Mouse (Mus musculus): ENCODE measurements around the gene Cacng8. TPM values are rescaled to one million over a fixed set of nuclear protein-coding genes. Genes with fewer than 3 reads are reported as not detected.

Cacng8 gene
- polyA plus RNA-seq, 1 experiment from 2014 or later = 0.10 TPM

- WGBS (ENCODE audit: insufficient replicate concordance) = 3% methylated on average over 20 of the region's 20 CpGs
- H3K4me1 ChIP-seq (replicated peaks) = 0 out of 2 replicates have a peak, but pooled peaks cover 8% of the 10 kb centered on the region
- H3K4me2 ChIP-seq = peak overlapping the region; percentile 36
- ATAC-seq (ENCODE audit: low read depth) (no peak), DNase-seq (no peak)
- no peak overlapping the region for H3K4me3 ChIP-seq (replicated peaks)
- no peak overlapping the region for H3K9ac ChIP-seq
- H3K9me3 ChIP-seq (replicated peaks) = no peaks in the 10 kb centered on the region
- peaks cover 69% of the 10 kb centered on the region for H3K27me3 ChIP-seq
- H3K36me3 ChIP-seq = no peaks in the 10 kb centered on the region
- H3K27ac ChIP-seq = no peak overlapping the region
These were observed 21.6 kb downstream of the Cacng8 start for GRCm38 (mm10) chr7:3412036-3412435.

GRCm38 (mm10) chr7:3414888-3415287 is 24.4 kb downstream of the Cacng8 start:
- Histone ChIP-seq H3K4me3 (replicated peaks) (peak overlapping the region; percentile 54), H3K9me3 (replicated peaks) (no peaks in the 10 kb centered on the region), H3K36me3 (no peaks in the 10 kb centered on the region), H3K4me2 (peak overlapping the region; percentile 70), H3K9ac (no peak overlapping the region), H3K27me3 (peaks cover 94% of the 10 kb centered on the region), H3K27ac (no peak overlapping the region), H3K4me1 (replicated peaks) (0 out of 2 replicates have a peak, but pooled peaks cover 8% of the 10 kb centered on the region)
- ATAC-seq (ENCODE audit: low read depth) (no peak), DNase-seq (no peak)
- under 1% methylated on average over 47 of the region's 47 CpGs for WGBS (ENCODE audit: insufficient replicate concordance)

- Histone ChIP-seq H3K4me2 (peak overlapping the region; percentile 70), H3K27ac (no peak overlapping the region), H3K9me3 (replicated peaks) (no peaks in the 10 kb centered on the region), H3K4me1 (replicated peaks) (0 out of 2 replicates have a peak, but pooled peaks cover 8% of the 10 kb centered on the region), H3K4me3 (replicated peaks) (peak overlapping the region; percentile 54), H3K27me3 (peaks cover 95% of the 10 kb centered on the region), H3K36me3 (no peaks in the 10 kb centered on the region), H3K9ac (no peak overlapping the region)
- peak; percentile 25; the same call in 1 of the 2 replicates for ATAC-seq (ENCODE audit: low read depth)
- DNase-seq = no peak
- WGBS (ENCODE audit: insufficient replicate concordance) = 1% methylated on average over 49 of the region's 60 CpGs
These were observed 24.9 kb downstream of the Cacng8 start for GRCm38 (mm10) chr7:3415378-3415777.

GRCm38 (mm10) chr7:3419941-3420340 is 29.5 kb downstream of the Cacng8 start:
- Histone ChIP-seq H3K9ac (no peak overlapping the region), H3K27me3 (peaks cover 96% of the 10 kb centered on the region), H3K9me3 (replicated peaks) (no peaks in the 10 kb centered on the region), H3K4me3 (replicated peaks) (no peak overlapping the region), H3K36me3 (no peaks in the 10 kb centered on the region), H3K4me1 (replicated peaks) (no peaks in the 10 kb centered on the region), H3K27ac (no peak overlapping the region), H3K4me2 (no peak overlapping the region)
- 31% methylated on average over 6 of the region's 6 CpGs for WGBS (ENCODE audit: insufficient replicate concordance)
- DNase-seq (no peak), ATAC-seq (ENCODE audit: low read depth) (no peak)

- peaks cover 96% of the 10 kb centered on the region for H3K27me3 ChIP-seq
- ATAC-seq (ENCODE audit: low read depth) (no peak), DNase-seq (no peak)
- no peaks in the 10 kb centered on the region for H3K36me3 ChIP-seq
- 35% methylated on average over 5 of the region's 5 CpGs for WGBS (ENCODE audit: insufficient replicate concordance)
- H3K9ac ChIP-seq = no peak overlapping the region
- no peak overlapping the region for H3K27ac ChIP-seq
- no peaks in the 10 kb centered on the region for H3K4me1 ChIP-seq (replicated peaks)
- H3K4me2 ChIP-seq = no peak overlapping the region
- no peak overlapping the region for H3K4me3 ChIP-seq (replicated peaks)
- H3K9me3 ChIP-seq (replicated peaks) = no peaks in the 10 kb centered on the region
These were observed 30.0 kb downstream of the Cacng8 start for GRCm38 (mm10) chr7:3420466-3420865.

GRCm38 (mm10) chr7:3421297-3421696 is 30.8 kb downstream of the Cacng8 start:
- Histone ChIP-seq H3K4me1 (replicated peaks) (no peaks in the 10 kb centered on the region), H3K4me3 (replicated peaks) (no peak overlapping the region), H3K9me3 (replicated peaks) (no peaks in the 10 kb centered on the region), H3K27me3 (peaks cover 89% of the 10 kb centered on the region), H3K4me2 (no peak overlapping the region), H3K27ac (no peak overlapping the region), H3K36me3 (no peaks in the 10 kb centered on the region), H3K9ac (no peak overlapping the region)
- no peak for ATAC-seq (ENCODE audit: low read depth)
- no peak for DNase-seq
- 68% methylated on average over 3 of the region's 3 CpGs for WGBS (ENCODE audit: insufficient replicate concordance)

GRCm38 (mm10) chr7:3422051-3422450 is 31.6 kb downstream of the Cacng8 start:
- 38% methylated on average over 7 of the region's 7 CpGs for WGBS (ENCODE audit: insufficient replicate concordance)
- Histone ChIP-seq H3K36me3 (no peaks in the 10 kb centered on the region), H3K27me3 (peaks cover 84% of the 10 kb centered on the region)

GRCm38 (mm10) chr7:3423430-3423829 is 32.9 kb downstream of the Cacng8 start:
- WGBS (ENCODE audit: insufficient replicate concordance) = 2% methylated on average over 30 of the region's 30 CpGs
- H3K9ac ChIP-seq = no peak overlapping the region
- ATAC-seq (ENCODE audit: low read depth) (no peak), DNase-seq (no peak)
- no peaks in the 10 kb centered on the region for H3K9me3 ChIP-seq (replicated peaks)
- H3K4me1 ChIP-seq (replicated peaks) = no peaks in the 10 kb centered on the region
- H3K27ac ChIP-seq = no peak overlapping the region
- no peak overlapping the region for H3K4me3 ChIP-seq (replicated peaks)
- H3K36me3 ChIP-seq = no peaks in the 10 kb centered on the region
- H3K4me2 ChIP-seq = no peak overlapping the region
- H3K27me3 ChIP-seq = peaks cover 74% of the 10 kb centered on the region

More at GRCm38 (mm10) chr7:3422051-3422450, 31.6 kb downstream of the Cacng8 start:
- no peaks in the 10 kb centered on the region for H3K9me3 ChIP-seq (replicated peaks)
- H3K4me3 ChIP-seq (replicated peaks) = no peak overlapping the region
- ATAC-seq (ENCODE audit: low read depth) (no peak), DNase-seq (no peak)
- no peak overlapping the region for H3K9ac ChIP-seq
- H3K4me2 ChIP-seq = no peak overlapping the region
- no peak overlapping the region for H3K27ac ChIP-seq
- no peaks in the 10 kb centered on the region for H3K4me1 ChIP-seq (replicated peaks)

GRCm38 (mm10) chr7:3423895-3424294 is 33.4 kb downstream of the Cacng8 start, which contains the start of gene Cacng6:
Cacng6 (plus strand) TSS chr7:3424195.
- Histone ChIP-seq H3K4me2 (no peak within 1 kb of the TSS), H3K27ac (no peak within 1 kb of the TSS)
- WGBS (ENCODE audit: insufficient replicate concordance) = 21% methylated on average over 4 of the region's 4 CpGs

GRCm38 (mm10) chr7:3425141-3425540 is 34.7 kb downstream of the Cacng8 start:
- DNase-seq (no peak), ATAC-seq (ENCODE audit: low read depth) (no peak)
- Histone ChIP-seq H3K9me3 (replicated peaks) (no peaks in the 10 kb centered on the region), H3K4me1 (replicated peaks) (no peaks in the 10 kb centered on the region), H3K36me3 (no peaks in the 10 kb centered on the region), H3K27ac (no peak overlapping the region), H3K4me3 (replicated peaks) (no peak overlapping the region), H3K4me2 (no peak overlapping the region), H3K9ac (no peak overlapping the region), H3K27me3 (peaks cover 61% of the 10 kb centered on the region)
- 67% methylated on average over 5 of the region's 5 CpGs for WGBS (ENCODE audit: insufficient replicate concordance)

More at GRCm38 (mm10) chr7:3423895-3424294, 33.4 kb downstream of the Cacng8 start, which contains the start of gene Cacng6:
- Histone ChIP-seq H3K36me3 (no peaks in the 10 kb centered on the region), H3K9me3 (replicated peaks) (no peaks in the 10 kb centered on the region), H3K27me3 (peaks cover 69% of the 10 kb centered on the region), H3K9ac (no peak within 1 kb of the TSS), H3K4me3 (replicated peaks) (no peak within 1 kb of the TSS), H3K4me1 (replicated peaks) (no peaks in the 10 kb centered on the region)
- ATAC-seq (ENCODE audit: low read depth) (no peak), DNase-seq (no peak)

- ATAC-seq (ENCODE audit: low read depth) (no peak), DNase-seq (no peak)
- Histone ChIP-seq H3K36me3 (no peaks in the 10 kb centered on the region), H3K4me3 (replicated peaks) (no peak overlapping the region), H3K4me1 (replicated peaks) (no peaks in the 10 kb centered on the region), H3K9me3 (replicated peaks) (no peaks in the 10 kb centered on the region), H3K27ac (no peak overlapping the region), H3K27me3 (peaks cover 11% of the 10 kb centered on the region), H3K4me2 (no peak overlapping the region), H3K9ac (no peak overlapping the region)
- 65% methylated on average over 6 of the region's 6 CpGs for WGBS (ENCODE audit: insufficient replicate concordance)
These were observed 39.7 kb downstream of the Cacng8 start for GRCm38 (mm10) chr7:3430161-3430560.

- Histone ChIP-seq H3K36me3 (no peaks in the 10 kb centered on the region), H3K4me1 (replicated peaks) (no peaks in the 10 kb centered on the region), H3K4me3 (replicated peaks) (no peak overlapping the region), H3K9ac (no peak overlapping the region), H3K9me3 (replicated peaks) (no peaks in the 10 kb centered on the region), H3K27me3 (peaks cover 4% of the 10 kb centered on the region; the same call in 1 of the 2 replicates), H3K4me2 (no peak overlapping the region), H3K27ac (no peak overlapping the region)
- ATAC-seq (ENCODE audit: low read depth) = no peak
- DNase-seq = no peak
- WGBS (ENCODE audit: insufficient replicate concordance) = 55% methylated on average over 1 of the region's 1 CpGs
These were observed 41.6 kb downstream of the Cacng8 start for GRCm38 (mm10) chr7:3432066-3432465.

Measured in liver, embryonic 13.5 days (tissue).